Mouse (Mus musculus): ENCODE measurements around the gene Ahnak. TPM values are rescaled to one million over a fixed set of nuclear protein-coding genes. Genes with fewer than 3 reads are reported as not detected.
"Not testable (repeated sequence)": the region's sequence is repeated elsewhere in the genome, so short reads cannot be mapped to it uniquely, and the experiment has no call there.

Ahnak gene
- total RNA-seq, 2 experiments from 2014 or later: 14.7 to 15.7 TPM

GRCm38 (mm10) chr19:9122390-9122789, 133.3 kb downstream of the Ahnak start:
- DNase-seq (ENCODE audit: extremely low spot score in 1 of 2, low spot score in 1 of 2): no peak

DNA sequence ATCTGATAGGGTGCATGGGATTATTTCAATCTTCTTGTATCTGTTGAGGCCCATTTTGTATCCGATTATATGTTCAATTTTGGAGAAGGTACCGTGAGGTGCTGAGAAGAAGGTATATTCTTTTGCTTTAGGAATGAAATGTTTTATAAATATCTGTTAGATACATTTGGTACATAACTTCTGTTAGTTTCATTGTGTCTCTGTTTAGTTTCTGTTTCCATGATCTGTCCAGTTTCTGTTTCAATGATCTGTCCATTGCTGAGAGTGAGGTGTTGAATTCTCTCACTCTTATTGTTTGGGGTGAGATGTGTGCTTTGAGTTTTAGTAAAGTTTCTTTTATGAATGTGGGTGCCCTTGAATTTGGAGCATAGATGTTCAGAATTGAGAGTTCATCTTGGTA, 134.9 kb downstream of the Ahnak start:
- DNase-seq (ENCODE audit: extremely low spot score in 1 of 2, low spot score in 1 of 2): not testable (repeated sequence)

Other genes with a start within 250 kb of the Ahnak start
- 1 to 10 TPM in 1 of 2 experiments, not detected in 1; 1.5 TPM for gene 1700092M07Rik, start 248.6 kb upstream of the Ahnak start, total RNA-seq (2021)
- gene Stx5a, start 247.9 kb upstream of the Ahnak start, total RNA-seq (2021): 10 to 100 TPM; 59.9 to 70.7 TPM
- 10 to 100 TPM; 75.4 to 95.3 TPM for gene Nxf1, start 232.2 kb upstream of the Ahnak start, total RNA-seq (2021)
- 100 to 1,000 TPM in 1 of 2 experiments, 10 to 100 TPM in 1; 92.1 to 101 TPM for gene Tmem223, start 218.3 kb upstream of the Ahnak start, total RNA-seq (2021)
- gene Tmem179b, start 214.8 kb upstream of the Ahnak start, total RNA-seq (2021): 10 to 100 TPM in 1 of 2 experiments, 1 to 10 TPM in 1; 8.5 to 10.1 TPM
- 10 to 100 TPM; 13.8 to 14.1 TPM for gene Taf6l, start 202.9 kb upstream of the Ahnak start, total RNA-seq (2021)
- 100 to 1,000 TPM; 112 to 130 TPM for gene Polr2g, start 190.7 kb upstream of the Ahnak start, total RNA-seq (2021)
- 1 to 10 TPM; 6.4 to 6.6 TPM for gene Zbtb3, start 186.7 kb upstream of the Ahnak start, total RNA-seq (2021)
- gene Ttc9c, start 170.0 kb upstream of the Ahnak start, total RNA-seq (2021): 10 to 100 TPM; 35.3 to 36.4 TPM
- 100 to 1,000 TPM; 109 to 120 TPM for gene Hnrnpul2, start 169.3 kb upstream of the Ahnak start, total RNA-seq (2021)
- gene AC129217.1, start 159.5 kb upstream of the Ahnak start, total RNA-seq (2021): 1 to 10 TPM in 1 of 2 experiments, not detected in 1; 4.5 TPM
- gene Bscl2, start 151.8 kb upstream of the Ahnak start, total RNA-seq (2021): 100 to 1,000 TPM; 103 to 111 TPM
- gene Gng3, start 150.1 kb upstream of the Ahnak start, total RNA-seq (2021): 100 to 1,000 TPM; 188 to 192 TPM
- gene Lrrn4cl, start 138.5 kb upstream of the Ahnak start, total RNA-seq (2021): under 1 TPM; 0.28 to 0.47 TPM
- gene Ubxn1, start 117.8 kb upstream of the Ahnak start, total RNA-seq (2021): 10 to 100 TPM; 92.2 to 98.9 TPM
- 10 to 100 TPM; 31.2 to 36.4 TPM for gene Uqcc3, start 108.4 kb upstream of the Ahnak start, total RNA-seq (2021)
- gene Lbhd1, start 105.6 kb upstream of the Ahnak start, total RNA-seq (2021): 10 to 100 TPM; 10.1 to 16.2 TPM
- not detected for gene Gm49403, start 105.4 kb upstream of the Ahnak start, total RNA-seq (2021)
- 10 to 100 TPM; 22.0 to 25.7 TPM for gene 1810009A15Rik, start 100.4 kb upstream of the Ahnak start, total RNA-seq (2021)
- gene Gm49416, start 100.4 kb upstream of the Ahnak start, total RNA-seq (2021): 1 to 10 TPM; 1.6 to 2.2 TPM
- gene Ints5, start 96.3 kb upstream of the Ahnak start, total RNA-seq (2021): 10 to 100 TPM; 26.1 to 27.0 TPM
- 100 to 1,000 TPM; 116 to 122 TPM for gene Ganab, start 91.2 kb upstream of the Ahnak start, total RNA-seq (2021)
- 100 to 1,000 TPM; 169 to 172 TPM for gene B3gat3, start 68.9 kb upstream of the Ahnak start, total RNA-seq (2021)
- gene Rom1, start 59.9 kb upstream of the Ahnak start, total RNA-seq (2021): 1 to 10 TPM; 4.8 to 6.4 TPM
- 10 to 100 TPM in 1 of 2 experiments, 1 to 10 TPM in 1; 9.1 to 11.1 TPM for gene Eml3, start 59.7 kb upstream of the Ahnak start, total RNA-seq (2021)
- 10 to 100 TPM; 51.2 to 58.4 TPM for gene Mta2, start 47.4 kb upstream of the Ahnak start, total RNA-seq (2021)
- 10 to 100 TPM; 19.4 to 20.1 TPM for gene Tut1, start 35.4 kb upstream of the Ahnak start, total RNA-seq (2021)
- 100 to 1,000 TPM; 215 to 256 TPM for gene Eef1g, start 22.2 kb upstream of the Ahnak start, total RNA-seq (2021)
- gene Scgb1a1, start 98.7 kb downstream of the Ahnak start, total RNA-seq (2021): not detected
- 100 to 1,000 TPM; 142 to 167 TPM for gene Asrgl1, start 146.4 kb downstream of the Ahnak start, total RNA-seq (2021)